13 mouse cellular contexts compared by ENCODE assay signal in the genomic region with DNA sequence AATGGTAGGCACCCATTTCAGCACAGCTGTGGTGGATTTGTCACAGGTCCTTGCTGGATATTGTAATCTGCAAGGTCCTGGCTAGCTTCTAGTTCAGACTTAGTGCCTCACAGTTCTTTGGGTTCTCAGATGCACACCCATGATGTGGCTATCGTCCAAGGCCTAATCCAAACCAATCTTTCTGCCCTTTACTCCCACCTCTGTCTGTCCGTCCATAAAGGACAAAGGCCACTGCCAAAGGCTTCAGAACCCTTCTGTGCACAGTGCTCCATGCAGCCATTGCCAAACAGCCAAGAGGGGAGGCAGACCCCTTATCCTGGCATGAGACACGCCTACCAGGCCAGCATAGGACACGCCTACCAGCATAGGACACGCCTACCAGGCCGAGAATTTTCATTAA. TPM values are rescaled to one million over a fixed set of nuclear protein-coding genes. Genes with fewer than 3 reads are reported as not detected.
"Had no signal": no experiment of that assay in that cellular context is flagged by ENCODE, and none has a peak within 500 bp of the region (broad histone marks: within the 10 kb centered on the region; RNA-seq: fewer than 3 reads in every experiment).

No protein-coding gene starts in this region.

- H3K4me2 ChIP-seq: limb, embryonic 13.5 days; liver, embryonic 12.5 days; lung, embryonic 15.5 days; midbrain, embryonic 13.5 days had no signal

- ATAC-seq: intestine, embryonic 16.5 days; liver, embryonic 12.5 days; midbrain, embryonic 13.5 days had no signal

- H3K9ac ChIP-seq: limb, embryonic 13.5 days; liver, embryonic 12.5 days; lung, embryonic 15.5 days; midbrain, embryonic 13.5 days had no signal

- H3K9me3 ChIP-seq: liver, embryonic 12.5 days; lung, embryonic 15.5 days; midbrain, embryonic 13.5 days had no signal

- H3K27me3 ChIP-seq: limb, embryonic 13.5 days; liver, embryonic 12.5 days; lung, embryonic 15.5 days; midbrain, embryonic 13.5 days had no signal

- H3K27ac ChIP-seq: limb, embryonic 13.5 days; liver, embryonic 12.5 days; lung, embryonic 15.5 days; midbrain, embryonic 13.5 days had no signal

- H3K36me3 ChIP-seq: limb, embryonic 13.5 days; liver, embryonic 12.5 days; lung, embryonic 15.5 days; midbrain, embryonic 13.5 days had no signal

- DNase-seq: left cerebral cortex, postnatal 4 days; right cerebral cortex, postnatal 14 days; thymus, postnatal 36 days had no signal

- H3K4me3 ChIP-seq: limb, embryonic 13.5 days; liver, embryonic 12.5 days; lung, embryonic 15.5 days; midbrain, embryonic 13.5 days had no signal

RNA-seq across cellular contexts. Expression of gene Oas1e, which starts 13.8 kb away (rescaled TPM):
- polyA plus RNA-seq: intestine, embryonic 16.5 days; limb, embryonic 13.5 days; liver, embryonic 12.5 days; lung, embryonic 15.5 days; stomach, embryonic 16.5 days had no signal

RNA-seq across cellular contexts. Expression of gene Oas1f, which starts 38.0 kb away (rescaled TPM):
- polyA plus RNA-seq: limb, embryonic 13.5 days; liver, embryonic 12.5 days; liver, embryonic 16.5 days; lung, embryonic 15.5 days; midbrain, embryonic 13.5 days; midbrain, postnatal 0 days; neural tube, embryonic 14.5 days; stomach, embryonic 16.5 days had no signal

RNA-seq across cellular contexts. Expression of gene Oas1h, which starts 52.0 kb away (rescaled TPM):
- polyA plus RNA-seq: intestine, embryonic 16.5 days; large intestine, adult 2 months; limb, embryonic 13.5 days; liver, embryonic 12.5 days; liver, embryonic 16.5 days; lung, embryonic 15.5 days; midbrain, embryonic 13.5 days; midbrain, postnatal 0 days; neural tube, embryonic 14.5 days; stomach, embryonic 16.5 days had no signal
